Mouse (Mus musculus): Measurements from ENCODE around the gene Cntnap5a.
"Not testable (repeated sequence)": the region's sequence is repeated elsewhere in the genome, so short reads cannot be mapped to it uniquely, and the experiment has no call there.

The Cntnap5a gene

GRCm38 (mm10) chr1:116044083-116044482, 359.5 kb downstream of the Cntnap5a start:
- DNase-seq (ENCODE audit: low spot score in 2 of 2): no peak

DNA sequence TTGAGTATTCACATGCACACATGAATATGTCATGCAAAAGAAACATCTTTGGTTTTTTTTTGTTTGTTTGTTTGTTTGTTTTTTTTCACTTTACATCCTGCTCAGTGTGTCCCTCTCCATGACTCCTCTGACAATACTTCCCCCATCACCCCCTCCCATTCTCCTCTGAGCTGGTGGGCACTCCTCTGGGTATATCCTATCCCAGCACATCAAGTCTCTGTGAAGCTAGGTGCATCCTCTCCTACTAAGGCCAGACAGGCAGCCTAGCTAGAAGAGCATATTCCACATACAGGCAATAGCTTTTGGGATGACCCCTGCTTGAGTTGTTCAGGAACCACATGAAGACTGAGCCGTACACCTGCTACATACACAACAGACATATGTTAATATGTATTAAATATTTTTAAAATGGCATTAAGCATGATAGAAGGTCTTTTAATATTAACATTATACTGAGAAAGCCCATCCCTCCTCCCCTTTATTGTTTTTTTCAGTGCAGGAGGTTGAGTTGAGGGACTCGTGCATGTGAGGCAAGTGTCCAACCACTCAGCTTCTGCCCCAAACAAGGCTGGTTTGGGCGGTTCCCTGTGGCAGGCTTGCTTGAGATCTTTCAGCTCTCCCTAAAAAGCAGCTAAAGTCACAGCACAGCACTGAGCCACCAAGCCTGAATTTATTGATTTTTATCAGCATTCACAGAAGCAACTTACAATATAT, 422.6 kb downstream of the Cntnap5a start:
- no peak for DNase-seq (ENCODE audit: low spot score in 2 of 2)

- DNase-seq (ENCODE audit: low spot score in 2 of 2): no peak
Observed at GRCm38 (mm10) chr1:116107724-116108058, 423.1 kb downstream of the Cntnap5a start.

GRCm38 (mm10) chr1:116108381-116108780, 423.8 kb downstream of the Cntnap5a start:
- peak in 1 of 2 experiments; percentile 1 for DNase-seq (ENCODE audit: low spot score in 2 of 2)

DNA sequence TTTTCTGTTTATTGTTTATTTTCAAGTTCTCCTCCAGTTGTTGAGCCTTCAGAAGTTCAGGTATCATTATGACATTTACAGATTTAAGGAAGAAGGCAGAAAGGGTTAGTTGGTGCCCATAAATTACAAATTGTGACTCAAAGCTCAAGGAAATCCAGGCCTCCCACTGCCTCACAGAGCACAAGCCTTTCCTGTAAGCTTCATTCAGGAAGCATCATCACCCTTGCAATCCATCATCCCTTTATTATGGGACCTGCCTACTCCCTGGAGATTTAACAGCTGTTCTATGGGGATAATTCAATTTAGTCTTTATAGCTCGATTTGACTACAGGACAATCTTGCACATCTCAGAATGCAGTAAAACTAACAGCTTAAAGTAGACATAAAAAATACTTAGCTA, 441.2 kb downstream of the Cntnap5a start:
- no peak for DNase-seq (ENCODE audit: low spot score in 2 of 2)

- no peak for DNase-seq (ENCODE audit: low spot score in 2 of 2)
Observed at GRCm38 (mm10) chr1:116127085-116127484, 442.5 kb downstream of the Cntnap5a start.

DNA sequence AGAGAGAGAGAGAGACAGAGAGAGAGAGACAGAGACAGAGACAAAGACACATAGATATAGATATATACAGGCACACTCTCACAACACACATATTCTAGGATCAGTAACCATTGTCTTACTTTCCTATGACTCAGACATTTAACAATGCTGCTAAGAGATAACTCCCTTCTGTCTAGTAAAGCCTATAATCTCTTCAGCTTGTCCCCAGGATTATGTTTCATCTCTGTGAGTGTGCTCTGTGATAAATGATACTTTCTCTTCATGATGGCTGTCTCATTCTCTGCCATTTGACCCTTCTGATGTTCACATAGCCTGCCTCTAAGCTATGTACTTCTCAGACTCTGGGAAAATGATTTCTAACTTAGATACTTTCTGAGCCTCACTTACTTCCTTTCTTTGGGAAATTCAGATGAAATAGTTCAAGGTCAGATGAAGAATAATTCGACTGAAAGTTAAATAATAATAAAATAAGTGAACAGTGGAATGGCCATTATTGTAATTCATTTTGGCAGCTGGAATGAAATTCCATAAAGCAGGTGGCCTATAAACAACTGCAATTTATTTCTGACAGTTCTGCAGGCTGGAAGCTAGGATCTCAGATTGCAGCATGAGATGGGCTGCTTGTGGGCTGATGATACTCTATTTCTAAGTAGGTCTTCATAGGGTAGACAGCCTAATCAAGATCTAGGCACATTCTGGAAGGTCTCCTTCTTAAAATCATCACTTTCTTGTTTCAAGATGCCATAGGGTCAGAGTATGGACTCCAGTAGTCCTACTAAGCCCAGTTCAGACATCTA, 444.1 kb downstream of the Cntnap5a start:
- DNase-seq (ENCODE audit: low spot score in 2 of 2): no peak

GRCm38 (mm10) chr1:116132471-116132870, 447.9 kb downstream of the Cntnap5a start:
- no peak for DNase-seq (ENCODE audit: low spot score in 2 of 2)

DNA sequence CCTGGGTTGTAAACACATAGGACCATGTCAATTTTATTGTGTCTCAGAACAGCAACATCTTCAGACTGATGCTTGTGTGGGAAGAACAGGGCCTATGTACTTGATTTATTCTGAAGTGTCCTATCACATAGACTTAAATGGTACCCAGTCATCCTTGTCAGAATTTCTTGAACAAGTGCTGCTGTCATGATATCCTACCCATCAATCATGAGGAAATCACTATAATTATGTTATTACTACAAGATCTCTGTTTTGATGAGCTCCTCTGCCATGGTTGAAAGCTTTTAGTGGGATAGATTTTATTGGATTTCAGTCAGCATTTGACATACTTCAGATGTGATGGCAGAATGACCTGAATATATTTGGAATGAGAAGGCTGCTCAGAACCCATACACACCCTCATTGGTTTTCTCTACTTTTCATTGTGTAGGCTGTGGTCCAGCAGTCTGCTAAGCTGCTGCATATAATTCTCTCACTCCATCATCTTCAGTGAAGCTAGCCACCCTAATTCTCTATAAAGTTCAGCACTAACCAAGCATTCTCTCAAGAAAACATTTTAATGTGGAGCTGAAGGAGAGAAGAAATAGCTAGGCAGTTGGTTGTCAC, 465.3 kb downstream of the Cntnap5a start:
- no peak for DNase-seq (ENCODE audit: low spot score in 2 of 2)

- no peak for DNase-seq (ENCODE audit: low spot score in 2 of 2)
Observed at GRCm38 (mm10) chr1:116184471-116184870, 499.9 kb downstream of the Cntnap5a start.

- not testable (repeated sequence) for DNase-seq (ENCODE audit: low spot score in 2 of 2)
Observed at GRCm38 (mm10) chr1:116188142-116188541, 503.6 kb downstream of the Cntnap5a start.

GRCm38 (mm10) chr1:116192299-116192698, 507.7 kb downstream of the Cntnap5a start:
- no peak for DNase-seq (ENCODE audit: low spot score in 2 of 2)

DNA sequence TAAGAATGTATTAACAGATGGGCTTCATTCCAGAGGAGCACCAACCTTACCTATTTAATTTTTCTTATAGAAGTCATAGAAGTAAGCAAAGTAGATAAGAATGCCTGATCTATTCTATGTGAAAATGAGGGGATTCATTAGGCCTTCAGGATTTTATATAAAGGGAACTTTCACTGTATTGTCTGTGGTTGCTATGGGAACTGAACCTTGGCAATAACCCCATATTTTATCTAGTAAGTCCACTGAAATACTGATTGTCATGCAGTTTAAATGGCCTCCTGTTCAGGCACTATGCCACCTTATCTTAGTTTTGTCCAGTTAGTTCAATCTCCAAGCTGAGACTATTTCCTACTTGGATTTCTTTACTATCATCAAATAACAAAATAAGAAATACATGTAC, 532.3 kb downstream of the Cntnap5a start:
- DNase-seq (ENCODE audit: low spot score in 2 of 2): no peak

DNA sequence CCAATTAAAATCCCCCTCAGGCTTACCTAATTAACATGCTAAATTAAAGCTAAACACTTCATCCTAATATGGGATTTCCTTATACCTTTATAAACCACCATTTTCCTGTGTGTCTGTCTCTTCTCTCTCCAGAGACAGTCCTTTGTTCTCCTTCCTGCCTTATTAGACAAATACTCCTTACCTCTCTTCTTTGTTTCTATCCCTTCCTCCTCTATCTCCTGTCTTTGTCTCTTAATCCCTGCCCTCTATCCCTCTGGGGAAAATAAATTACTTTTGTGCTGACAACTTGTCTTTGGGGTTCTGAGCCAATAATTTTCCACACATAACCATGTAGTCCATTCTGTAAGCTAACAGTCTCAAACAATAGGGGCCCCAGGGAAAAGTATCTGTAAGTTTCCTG, 556.0 kb downstream of the Cntnap5a start:
- no peak for DNase-seq (ENCODE audit: low spot score in 2 of 2)

DNA sequence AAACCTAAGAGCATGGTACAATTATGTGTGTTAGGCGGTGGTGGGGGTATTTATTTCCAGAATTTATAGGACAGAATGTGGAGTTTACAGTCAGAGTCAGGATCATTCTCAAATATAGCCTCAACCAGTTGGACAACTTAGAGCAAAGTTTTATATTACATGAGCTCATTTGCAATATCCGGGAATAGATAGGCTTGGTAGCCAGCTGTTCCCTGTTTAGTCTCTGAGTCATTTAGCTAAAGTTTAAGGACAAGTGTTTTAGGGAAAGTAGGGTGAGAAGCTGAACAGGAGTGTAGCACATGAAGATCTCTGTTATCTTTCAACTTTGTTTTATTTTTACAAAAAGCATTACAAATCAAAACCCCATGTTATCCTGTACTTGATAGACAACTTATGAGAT, 559.3 kb downstream of the Cntnap5a start:
- DNase-seq (ENCODE audit: low spot score in 2 of 2): no peak

DNA sequence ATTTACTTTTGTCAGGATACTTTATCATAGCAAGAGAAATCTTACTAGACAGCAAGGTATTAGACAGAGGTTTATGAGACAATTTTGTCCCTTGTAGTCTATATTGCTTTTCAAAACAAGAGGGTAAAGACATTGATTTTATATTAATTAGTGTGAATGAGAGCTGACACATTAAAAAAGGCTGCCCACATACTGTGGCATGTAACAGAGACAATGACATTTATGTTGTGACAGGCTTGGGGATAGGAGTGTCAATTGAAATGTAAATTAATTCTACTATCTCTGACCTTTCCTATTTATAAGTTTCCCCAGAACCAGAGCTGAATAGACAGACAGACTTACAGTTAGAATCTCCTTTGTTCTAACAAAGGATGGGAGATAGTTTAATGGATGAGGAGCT, 596.6 kb downstream of the Cntnap5a start:
- no peak for DNase-seq (ENCODE audit: low spot score in 2 of 2)

DNA sequence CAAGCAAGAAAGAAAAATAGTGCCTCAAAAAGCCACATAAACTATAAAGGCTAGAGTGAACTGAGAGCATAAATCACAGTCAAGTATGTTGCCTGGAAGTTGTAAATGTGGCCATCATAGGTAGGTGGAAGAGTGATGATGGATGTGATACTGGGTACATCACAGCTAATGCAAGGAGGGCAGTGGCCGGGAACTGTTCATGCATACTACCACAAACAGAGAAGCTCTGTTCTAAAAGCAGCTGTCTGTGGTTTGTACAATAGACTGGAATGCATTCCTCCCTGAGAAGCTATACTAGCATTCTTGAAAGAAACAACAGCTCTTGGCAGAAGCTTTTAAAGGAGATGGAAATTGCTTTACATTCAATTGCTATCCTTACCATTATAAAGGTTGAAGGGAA, 599.4 kb downstream of the Cntnap5a start:
- no peak for DNase-seq (ENCODE audit: low spot score in 2 of 2)

GRCm38 (mm10) chr1:116306555-116306954, 622.0 kb downstream of the Cntnap5a start:
- DNase-seq (ENCODE audit: low spot score in 2 of 2): peak in 1 of 2 experiments; percentile 16

DNA sequence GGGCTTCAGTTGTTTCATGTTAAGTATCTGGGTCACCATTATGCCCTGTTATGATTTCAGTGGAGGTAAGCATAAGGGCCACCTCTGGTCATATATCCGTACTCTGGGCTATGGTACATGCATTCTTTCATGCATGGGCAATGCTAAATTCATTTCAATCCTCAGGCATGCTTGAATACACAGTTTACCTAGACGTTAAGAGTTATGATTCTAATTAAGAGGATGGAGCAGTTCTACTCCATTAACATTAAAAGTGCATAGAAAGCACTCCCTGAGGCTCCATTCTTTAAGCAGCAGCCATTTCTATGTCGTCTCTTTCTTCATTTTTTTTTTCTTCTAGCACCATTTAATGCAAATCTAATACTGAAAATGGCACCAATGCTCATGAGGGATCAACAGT, 627.0 kb downstream of the Cntnap5a start:
- DNase-seq (ENCODE audit: low spot score in 2 of 2): no peak

- DNase-seq (ENCODE audit: low spot score in 2 of 2): peak in 1 of 2 experiments; percentile 12
Observed at GRCm38 (mm10) chr1:116313269-116313668, 628.7 kb downstream of the Cntnap5a start.

GRCm38 (mm10) chr1:116324505-116324904, 639.9 kb downstream of the Cntnap5a start:
- DNase-seq (ENCODE audit: low spot score in 2 of 2): no peak

GRCm38 (mm10) chr1:116353669-116354068, 669.1 kb downstream of the Cntnap5a start:
- no peak for DNase-seq (ENCODE audit: low spot score in 2 of 2)

DNA sequence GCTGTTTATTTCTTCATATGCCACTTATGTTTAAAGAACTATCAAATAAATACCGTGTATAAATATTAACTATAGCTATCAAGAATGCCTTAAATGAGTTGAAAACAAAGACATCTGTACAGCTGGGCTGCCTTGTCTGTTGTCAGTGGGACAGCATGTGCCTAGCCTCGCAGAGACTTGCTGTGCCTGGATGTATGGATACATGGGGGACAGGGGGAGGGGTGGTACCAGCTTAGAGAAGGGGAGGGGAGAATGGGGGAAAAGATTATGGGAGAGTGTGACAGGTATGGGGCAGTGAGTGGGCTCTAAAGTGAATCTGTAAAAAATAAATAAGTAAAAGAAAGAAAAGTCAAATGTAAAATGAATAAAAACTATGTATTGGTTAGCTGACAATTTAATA, 681.0 kb downstream of the Cntnap5a start:
- no peak for DNase-seq (ENCODE audit: low spot score in 2 of 2)

All from cerebellum, postnatal 4 days (tissue).